Mouse (Mus musculus) MEL (cell line): ENCODE data around the gene Pnpla2.

Experiments
- CTCF ChIP-seq, 3 experiments: IDR thresholded peaks in 2 of 3; conservative IDR thresholded peaks in 1 of 3; 2 replicates each; pipeline ENCODE4 v1.5.1; 2011 to 2012; ENCODE audit warnings: low read length in 3 of 3, low read depth in 2 of 3, mild to moderate bottlenecking in 2 of 3, improper control_type of control experiment in 1 of 3, inconsistent platforms in 1 of 3, mixed read lengths in 1 of 3, moderate library complexity in 1 of 3; ENCODE audit not compliant: control insufficient read depth in 1 of 3, insufficient read depth in 1 of 3, poor library complexity in 1 of 3, severe bottlenecking in 1 of 3
- E2F4 ChIP-seq: IDR thresholded peaks from 2 replicates; pipeline ENCODE4 v1.6.1; 2011; ENCODE audit warnings: low read depth, low read length, improper control_type of control experiment, borderline replicate concordance
- GATA1 ChIP-seq: IDR thresholded peaks from 2 replicates; pipeline ENCODE4 v1.6.1; 2011; ENCODE audit warnings: low read depth, low read length, improper control_type of control experiment
- MAX ChIP-seq: IDR thresholded peaks from 2 replicates; pipeline ENCODE4 v1.6.1; 2011; ENCODE audit warnings: low read length, improper control_type of control experiment
- MYC ChIP-seq: IDR thresholded peaks from 2 replicates; pipeline ENCODE4 v1.6.1; 2011; ENCODE audit warnings: low read depth, mild to moderate bottlenecking, low read length, improper control_type of control experiment, moderate library complexity
- NELFE ChIP-seq: IDR thresholded peaks from 2 replicates; pipeline ENCODE4 v1.6.1; 2011; ENCODE audit warnings: low read depth, low read length, improper control_type of control experiment
- POLR2A ChIP-seq, 2 experiments: IDR thresholded peaks; 2 replicates each; pipeline ENCODE4 v1.6.1; 2011 to 2012; ENCODE audit warnings: low read length in 2 of 2, mild to moderate bottlenecking in 2 of 2, control low read depth in 1 of 2, improper control_type of control experiment in 1 of 2, low read depth in 1 of 2, moderate library complexity in 1 of 2; ENCODE audit not compliant: control insufficient read depth in 1 of 2, insufficient read depth in 1 of 2, poor library complexity in 1 of 2
- POLR2AphosphoS2 ChIP-seq: IDR thresholded peaks from 2 replicates; pipeline ENCODE4 v1.6.1; 2011; ENCODE audit warnings: low read length, improper control_type of control experiment
- RCOR1 ChIP-seq: IDR thresholded peaks from 2 replicates; pipeline ENCODE4 v1.6.1; 2012; ENCODE audit warnings: low read depth, mild to moderate bottlenecking, inconsistent platforms, low read length, improper control_type of control experiment
- ZMIZ1 ChIP-seq: IDR thresholded peaks from 2 replicates; pipeline ENCODE4 v1.6.1; 2012; ENCODE audit warnings: low read depth, mild to moderate bottlenecking, inconsistent platforms, low read length, improper control_type of control experiment, moderate library complexity
- ZNF384 ChIP-seq: IDR thresholded peaks from 2 replicates; pipeline ENCODE4 v1.6.1; 2012; ENCODE audit warnings: low read depth, mild to moderate bottlenecking, inconsistent platforms, low read length, improper control_type of control experiment

DNA sequence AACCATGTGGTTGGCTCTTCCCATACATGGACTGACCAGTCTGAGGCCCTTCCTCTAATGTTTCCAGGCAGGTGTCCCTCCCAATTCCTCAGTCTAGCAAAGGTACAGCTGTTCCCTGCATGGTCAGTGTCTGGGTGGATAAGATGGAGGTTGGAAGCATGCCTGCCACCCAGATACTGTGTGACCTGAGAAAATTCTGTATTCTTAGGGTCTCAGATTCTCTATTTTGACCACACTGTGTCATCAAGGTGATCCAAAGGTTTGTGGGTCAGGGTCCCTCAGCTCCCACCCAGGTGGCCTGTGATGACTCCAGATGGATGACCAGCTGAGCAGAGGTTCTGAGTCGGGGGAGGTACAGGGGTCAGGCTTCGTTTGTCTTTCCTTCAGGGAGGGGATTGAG is 30.2 kb downstream of the Pnpla2 start:
- TF ChIP-seq CTCF (IDR thresholded peaks at IDR 0.05 in 2 of 3, conservative IDR thresholded peaks at IDR 0.05 in 1 of 3; ENCODE audit: control insufficient read depth in 1 of 3, insufficient read depth in 1 of 3, low read depth in 2 of 3, low read length in 3 of 3, poor library complexity in 1 of 3, severe bottlenecking in 1 of 3) (no peak), RCOR1 (no peak), MYC (no peak), NELFE (no peak), ZMIZ1 (no peak), ZNF384 (no peak), E2F4 (no peak), POLR2A (IDR thresholded peaks at IDR 0.05; ENCODE audit: control insufficient read depth in 1 of 2, insufficient read depth in 1 of 2, low read depth in 1 of 2, low read length in 2 of 2, poor library complexity in 1 of 2) (no peak), POLR2AphosphoS2 (no peak), MAX (no peak), GATA1 (no peak)
